Mouse (Mus musculus): Measurements from ENCODE around the gene Pcf11.

The Pcf11 gene

DNA sequence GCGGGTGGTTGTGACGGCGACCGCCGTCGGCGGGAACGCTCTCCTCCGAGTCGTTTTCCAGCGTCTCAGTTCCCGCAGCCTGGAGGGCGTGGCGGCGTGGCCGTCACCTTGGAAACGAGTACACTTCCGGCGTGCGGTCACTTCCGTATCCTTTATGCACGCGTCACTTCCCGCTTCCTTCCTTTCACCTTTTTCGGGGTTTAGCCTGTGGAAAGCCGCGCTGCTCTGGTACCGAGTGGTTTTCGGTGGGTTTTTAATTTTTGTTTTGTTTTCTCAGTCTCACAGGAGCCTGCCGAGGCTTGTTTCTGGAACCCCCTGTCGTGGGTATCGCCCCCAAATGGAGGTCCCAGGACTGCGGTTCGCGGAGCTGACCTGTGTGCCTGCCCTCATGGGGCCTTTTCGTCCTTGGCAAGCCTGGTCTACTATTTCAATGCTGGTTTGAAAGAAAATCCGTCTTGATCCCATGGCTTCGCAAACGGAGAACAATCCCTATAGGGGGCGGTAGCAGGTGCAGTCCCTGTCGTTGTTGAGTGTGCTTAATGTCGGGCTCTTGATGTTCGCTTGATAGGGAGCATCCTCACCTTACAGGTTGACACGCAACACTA, 32.6 kb downstream of the Pcf11 start, which contains the start of gene Ankrd42:
Gene Ankrd42 (minus strand): TSS at position 122 of the 605 bp plus-strand sequence.
- DNase-seq (ENCODE audit: low read depth, low spot score), result peak; percentile 95

GRCm38 (mm10) chr7:92636295-92637011, 33.3 kb downstream of the Pcf11 start:
- DNase-seq (ENCODE audit: low read depth, low spot score), result no peak

DNA sequence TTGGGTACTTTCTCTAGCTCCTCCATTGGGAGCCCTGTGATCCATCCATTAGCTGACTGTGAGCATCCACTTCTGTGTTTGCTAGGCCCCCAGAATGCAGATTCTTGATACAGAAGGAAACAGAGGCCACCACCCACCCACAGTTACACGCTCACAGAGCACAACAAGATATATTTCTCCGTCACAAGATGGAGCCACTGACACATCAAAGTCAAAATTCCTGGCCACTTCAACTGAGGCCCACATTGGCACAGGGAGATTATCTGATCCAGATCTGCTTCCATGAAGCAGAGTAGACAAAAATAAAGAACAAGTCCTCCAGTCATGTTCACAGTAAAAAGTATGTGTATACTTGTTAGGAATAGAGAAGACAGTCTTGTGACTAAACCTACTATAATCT, 39.6 kb downstream of the Pcf11 start:
- DNase-seq (ENCODE audit: low read depth, low spot score), result peak; percentile 7

GRCm38 (mm10) chr7:92624488-92624887, 45.2 kb downstream of the Pcf11 start:
- DNase-seq (ENCODE audit: low read depth, low spot score), result no peak

- DNase-seq (ENCODE audit: low read depth, low spot score), result no peak
Measured at GRCm38 (mm10) chr7:92610830-92611229, 58.9 kb downstream of the Pcf11 start.

GRCm38 (mm10) chr7:92604961-92605360, 64.8 kb downstream of the Pcf11 start:
- no peak for DNase-seq (ENCODE audit: low read depth, low spot score)
